Mouse (Mus musculus): ENCODE data around the gene Trip10.

Gene Trip10

DNA sequence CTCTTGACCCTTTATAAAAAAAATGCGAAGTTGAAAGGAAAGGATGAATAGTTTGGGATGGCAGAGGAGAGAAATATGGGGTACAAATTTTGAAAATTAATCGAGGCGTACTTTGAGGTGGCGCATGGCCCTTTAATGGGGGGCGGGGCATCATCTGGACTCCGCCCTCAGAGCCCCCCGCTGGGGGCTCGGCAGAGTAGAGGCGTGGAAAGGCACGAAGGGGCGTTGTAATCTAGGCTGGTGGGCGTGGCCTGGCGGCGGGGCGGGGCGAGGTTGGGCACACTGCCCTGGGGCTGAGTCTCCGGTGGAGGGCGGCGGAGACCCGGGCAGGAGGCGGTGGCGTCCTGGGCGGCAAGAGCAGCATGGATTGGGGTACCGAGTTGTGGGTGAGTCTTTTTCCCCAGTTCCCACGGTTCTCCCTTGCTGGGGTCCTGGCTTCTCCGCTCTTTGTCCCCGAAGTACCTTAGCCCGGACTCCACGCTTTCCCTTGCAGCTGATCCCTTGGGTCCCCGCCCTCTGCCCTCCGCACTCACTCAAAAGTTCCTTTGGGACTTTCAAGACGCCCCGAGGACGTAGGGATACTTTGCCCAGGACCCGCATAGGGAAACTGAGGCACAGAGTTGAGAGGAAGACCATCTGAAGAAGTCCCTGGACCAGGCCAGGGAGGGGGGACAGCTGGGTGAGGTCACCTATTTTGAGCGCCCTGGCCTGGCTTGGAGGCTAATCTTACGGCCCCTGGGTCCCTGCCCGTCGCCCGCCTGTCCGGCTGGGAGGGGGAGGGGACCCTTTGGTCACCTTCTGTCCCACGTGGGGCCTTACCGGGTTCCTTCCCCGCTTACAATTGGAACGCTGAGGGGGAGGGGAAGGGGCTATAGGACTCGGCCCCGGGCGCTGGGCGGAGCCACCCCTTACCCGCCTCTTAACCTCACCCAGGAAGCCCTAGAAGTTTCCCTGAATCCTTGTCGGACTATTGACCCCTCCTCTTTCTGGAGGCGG lies at the start of gene Trip10:
Trip10 (plus strand) TSS at position 270 of the 996 bp plus-strand sequence.
- DNase-seq (ENCODE audit: low spot score in 2 of 2): peak; percentile 87 to 94

DNA sequence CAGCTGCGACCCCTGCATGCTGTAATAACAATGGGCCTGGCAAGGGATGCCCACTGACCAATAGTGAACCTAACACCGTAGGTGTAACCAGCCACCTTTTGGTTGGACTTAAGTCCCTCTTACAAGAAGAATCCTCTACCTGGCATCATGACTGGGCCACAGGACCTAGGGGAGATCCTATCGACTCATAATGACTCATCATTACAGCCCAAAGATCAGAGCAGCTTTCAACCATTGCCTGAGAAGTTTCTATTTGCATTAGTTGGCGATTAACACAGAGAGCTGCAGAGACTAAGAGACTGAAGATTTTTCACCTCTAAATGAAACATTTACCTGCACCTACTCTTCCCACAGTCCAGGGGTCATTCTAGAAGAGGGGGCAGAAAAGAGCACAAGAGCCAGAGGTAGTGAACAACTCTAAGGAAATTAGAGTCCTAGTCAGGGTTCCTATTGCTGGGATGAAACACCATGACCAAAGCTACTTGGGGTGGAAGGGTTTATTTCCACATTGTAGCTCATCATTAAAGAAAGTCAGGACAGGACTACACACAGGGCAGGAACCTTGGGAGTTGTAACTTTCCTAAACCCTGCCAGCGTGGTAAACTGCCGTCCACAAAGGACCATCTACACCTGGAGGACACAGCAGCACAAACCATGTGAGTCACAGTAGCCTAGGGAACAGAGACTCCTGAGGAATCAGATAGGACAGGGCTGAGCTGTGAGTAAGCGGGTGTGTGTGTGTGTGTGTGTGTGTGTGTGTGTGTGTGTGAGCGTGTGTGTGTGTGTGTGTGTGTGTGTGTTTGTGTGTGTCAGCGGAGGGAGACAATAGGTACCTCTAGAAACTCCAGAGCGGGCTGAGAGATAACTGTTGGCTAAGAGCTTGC lies 47.2 kb upstream of the Trip10 start:
- DNase-seq (ENCODE audit: low spot score in 2 of 2): no peak

DNA sequence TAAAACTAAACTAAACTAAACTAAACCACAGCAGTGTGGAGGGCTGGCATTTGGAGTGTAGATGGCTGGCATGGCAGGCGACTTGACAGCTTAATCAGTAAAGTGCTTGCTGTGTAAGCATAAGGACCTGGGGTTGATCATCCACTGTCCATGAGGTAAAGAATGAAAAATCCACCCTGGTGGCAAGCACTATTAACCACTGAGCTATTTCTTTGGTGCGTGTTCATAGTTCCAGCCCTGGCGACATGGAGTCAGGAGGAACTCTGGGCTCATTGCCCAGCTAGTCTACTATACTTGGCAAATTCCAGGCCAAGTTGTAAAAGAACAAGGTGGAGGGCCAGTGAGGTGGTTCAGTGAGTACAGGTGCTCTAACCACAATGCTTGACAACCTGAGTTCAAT lies 41.3 kb upstream of the Trip10 start:
- no peak for DNase-seq (ENCODE audit: low spot score in 2 of 2)

GRCm38 (mm10) chr17:57209330-57209729 lies 39.9 kb upstream of the Trip10 start:
- no peak for DNase-seq (ENCODE audit: low spot score in 2 of 2)

DNA sequence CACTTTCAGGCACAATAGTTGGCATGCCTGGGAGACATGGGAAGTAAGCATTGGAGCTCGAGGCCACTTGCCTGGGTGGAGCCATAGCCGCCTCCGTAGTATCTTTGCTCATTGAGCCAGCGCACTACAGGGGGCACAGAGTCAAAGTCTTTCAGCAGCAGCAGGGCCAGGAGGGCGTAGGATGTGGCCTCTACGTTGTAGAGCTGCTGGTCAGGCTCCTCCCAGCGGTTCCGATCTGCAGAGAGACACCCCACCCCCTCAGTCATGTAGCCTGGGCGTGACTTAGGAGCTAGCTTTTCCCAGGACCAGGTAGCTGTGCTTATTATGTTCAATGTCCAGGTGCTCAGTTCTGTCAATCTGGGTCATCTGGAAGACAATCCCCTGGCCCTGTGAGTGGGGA lies 37.8 kb upstream of the Trip10 start:
- DNase-seq (ENCODE audit: low spot score in 2 of 2): no peak

DNA sequence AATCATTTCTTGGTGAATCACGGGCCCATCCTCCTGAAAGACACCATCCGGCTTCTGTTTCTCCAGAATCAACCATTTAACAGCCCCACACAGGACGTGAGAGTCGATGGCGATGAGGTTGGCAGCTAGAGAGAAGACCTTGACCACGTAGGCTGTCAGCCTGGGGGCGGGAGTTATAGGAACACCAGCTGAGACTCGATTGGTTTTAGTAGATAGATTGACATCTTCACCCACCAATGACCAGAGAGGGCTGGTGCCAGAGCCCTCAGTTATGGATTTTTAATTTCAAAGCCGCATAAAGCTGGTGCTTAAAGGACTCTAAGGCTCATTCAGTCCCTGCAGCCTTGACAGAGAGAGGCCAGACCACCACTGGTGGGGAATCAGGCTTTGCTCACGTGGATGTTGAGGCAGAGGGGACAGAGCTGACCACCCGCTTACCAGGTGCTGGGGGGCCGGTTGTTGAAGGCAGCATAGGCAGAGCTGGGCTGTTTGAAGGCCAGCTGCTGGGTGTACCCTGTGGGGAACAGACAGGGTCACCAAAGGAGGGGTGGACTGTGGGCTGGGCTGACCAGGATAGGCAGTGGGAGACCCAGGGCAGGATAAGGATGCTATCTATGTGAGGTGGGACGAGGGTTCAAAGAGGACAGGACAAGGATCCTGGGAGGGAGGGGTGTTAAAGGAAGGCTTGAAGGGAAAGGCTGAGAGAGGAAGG lies 34.4 kb upstream of the Trip10 start:
- peak in 1 of 2 experiments; percentile 31 for DNase-seq (ENCODE audit: low spot score in 2 of 2)

GRCm38 (mm10) chr17:57218335-57218900 lies 30.8 kb upstream of the Trip10 start:
- DNase-seq (ENCODE audit: low spot score in 2 of 2): peak in 1 of 2 experiments; percentile 11

- DNase-seq (ENCODE audit: low spot score in 2 of 2): peak; percentile 53 to 71
Measured at GRCm38 (mm10) chr17:57219167-57219883, 29.9 kb upstream of the Trip10 start.

GRCm38 (mm10) chr17:57219884-57220207 lies 29.4 kb upstream of the Trip10 start:
- DNase-seq (ENCODE audit: low spot score in 2 of 2): no peak

DNA sequence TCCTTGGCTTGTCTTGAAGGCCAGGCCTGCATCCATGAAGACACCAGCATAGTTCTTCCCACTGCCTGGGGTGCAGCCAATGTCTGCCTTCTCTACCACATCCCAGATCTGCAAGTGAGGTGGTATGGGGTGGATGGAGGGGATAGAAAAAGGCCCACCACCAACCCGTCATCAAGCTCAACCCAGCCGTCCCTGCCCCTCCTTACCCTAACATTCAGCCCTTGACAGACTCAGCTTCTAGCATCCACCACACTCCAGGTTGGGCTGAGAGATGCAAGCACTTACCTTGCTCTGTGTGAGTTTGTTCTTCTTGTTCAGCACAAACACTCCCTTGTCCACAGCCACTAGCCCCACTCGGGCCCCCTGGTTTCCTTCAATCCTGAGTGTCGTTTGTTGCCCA lies 27.3 kb upstream of the Trip10 start:
- peak in 1 of 2 experiments; percentile 13 for DNase-seq (ENCODE audit: low spot score in 2 of 2)

DNA sequence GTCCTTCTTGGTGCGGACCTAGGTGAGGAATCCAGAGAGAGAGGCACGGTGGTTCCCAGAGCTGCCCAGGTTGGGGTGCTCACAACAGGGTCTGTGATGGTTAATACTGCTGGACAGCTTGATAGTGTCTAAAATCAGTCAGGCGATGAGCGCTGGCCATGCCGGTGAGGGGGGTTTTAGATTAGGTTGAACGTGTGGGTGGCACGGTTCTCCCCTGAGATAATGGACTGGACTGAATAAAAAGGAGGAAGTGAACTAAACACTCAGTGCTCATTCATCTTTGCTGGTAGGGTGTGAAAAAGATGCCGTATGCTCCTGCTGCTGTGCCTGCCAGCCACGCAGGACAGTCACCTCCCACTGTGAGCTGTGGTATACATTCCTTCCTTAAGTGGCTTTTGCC lies 25.9 kb upstream of the Trip10 start:
- DNase-seq (ENCODE audit: low spot score in 2 of 2): peak in 1 of 2 experiments; percentile 14

DNA sequence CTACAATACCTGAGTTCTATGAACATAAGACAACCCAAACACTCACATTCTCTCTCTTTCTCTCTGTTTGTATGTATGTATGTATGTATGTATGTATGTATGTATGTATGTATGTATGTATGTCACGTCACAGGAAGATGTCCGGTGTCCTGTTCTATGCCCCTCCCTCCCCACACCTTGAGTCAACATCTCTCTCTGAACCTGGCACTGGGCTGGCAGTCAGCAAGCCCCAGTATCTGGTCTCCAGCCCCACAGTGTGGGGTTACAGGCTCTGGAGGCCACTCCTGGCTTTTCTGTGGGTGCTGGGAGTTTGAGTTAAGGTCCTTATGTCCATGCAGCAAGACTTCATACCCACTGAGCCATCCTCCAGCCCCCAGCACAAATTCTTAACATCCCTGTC lies 21.8 kb upstream of the Trip10 start:
- DNase-seq (ENCODE audit: low spot score in 2 of 2): no peak

- DNase-seq (ENCODE audit: low spot score in 2 of 2): no peak
Measured at GRCm38 (mm10) chr17:57228014-57228413, 21.2 kb upstream of the Trip10 start, which contains the start of gene C3. TSS of gene C3 (minus strand) at chr17:57228136.

DNA sequence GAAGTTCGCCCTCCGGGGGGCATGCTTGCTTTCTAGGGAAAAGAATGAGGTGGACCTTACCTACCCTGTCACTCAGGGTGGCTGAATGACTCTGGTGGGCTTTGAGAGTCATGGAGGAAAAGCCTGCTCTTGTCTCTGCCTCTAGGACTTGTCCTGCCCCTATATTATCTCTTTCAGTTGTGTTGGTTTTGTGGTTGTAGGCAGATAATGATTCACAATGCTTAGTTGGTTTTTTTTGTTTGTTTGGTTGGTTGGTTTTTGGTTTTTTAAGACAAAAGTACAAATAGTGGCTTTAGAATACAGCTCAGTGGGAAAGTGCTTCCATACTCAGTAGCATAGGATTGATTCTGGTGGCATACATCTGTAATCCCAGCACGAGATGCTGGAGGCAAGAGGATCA lies 20.4 kb upstream of the Trip10 start:
- DNase-seq (ENCODE audit: low spot score in 2 of 2): no peak

DNA sequence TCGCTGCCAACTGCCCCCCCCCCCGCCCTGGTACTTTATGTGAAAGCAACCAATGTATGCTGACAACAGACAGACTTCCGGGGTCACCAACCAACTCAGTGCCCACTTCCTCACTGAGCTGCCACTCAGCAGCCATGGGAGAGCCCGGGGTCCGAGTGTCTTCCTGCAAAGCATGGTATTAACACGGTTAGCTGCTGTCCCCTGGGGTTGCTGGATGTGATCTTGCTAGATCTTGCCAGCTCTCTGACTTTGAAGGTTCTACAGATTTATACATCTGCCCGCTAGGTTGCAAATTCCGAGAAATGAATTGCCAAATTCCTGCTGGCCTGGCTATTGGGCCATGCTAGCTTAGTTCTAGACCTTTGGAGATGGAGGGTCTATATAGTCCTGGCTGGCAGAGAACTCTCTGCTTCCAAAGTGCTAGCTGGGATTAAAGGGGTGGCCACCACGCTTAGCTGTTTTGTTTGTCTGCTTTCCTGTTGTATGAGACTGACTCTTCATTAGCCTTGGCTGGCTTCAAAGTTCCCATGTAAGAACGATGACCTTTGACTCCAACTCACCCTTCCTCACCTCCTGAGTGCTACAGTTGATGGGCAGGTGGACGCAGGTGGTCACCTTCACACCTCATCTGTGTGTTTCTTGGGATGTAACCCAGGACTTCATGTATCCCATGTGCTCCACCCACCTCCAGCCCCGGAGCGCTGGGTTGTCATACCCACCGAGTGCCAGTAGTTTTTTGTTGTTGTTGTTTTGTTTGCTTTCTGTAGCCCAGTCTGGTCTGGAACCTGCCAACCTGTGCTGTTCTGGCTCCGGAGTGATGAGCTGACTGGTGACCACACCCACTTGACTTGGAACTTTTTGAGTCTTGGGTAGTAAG lies 19.2 kb upstream of the Trip10 start:
- DNase-seq (ENCODE audit: low spot score in 2 of 2): no peak

GRCm38 (mm10) chr17:57230728-57231125 lies 18.5 kb upstream of the Trip10 start:
- DNase-seq (ENCODE audit: low spot score in 2 of 2): no peak

GRCm38 (mm10) chr17:57231321-57231771 lies 17.9 kb upstream of the Trip10 start:
- no peak for DNase-seq (ENCODE audit: low spot score in 2 of 2)

DNA sequence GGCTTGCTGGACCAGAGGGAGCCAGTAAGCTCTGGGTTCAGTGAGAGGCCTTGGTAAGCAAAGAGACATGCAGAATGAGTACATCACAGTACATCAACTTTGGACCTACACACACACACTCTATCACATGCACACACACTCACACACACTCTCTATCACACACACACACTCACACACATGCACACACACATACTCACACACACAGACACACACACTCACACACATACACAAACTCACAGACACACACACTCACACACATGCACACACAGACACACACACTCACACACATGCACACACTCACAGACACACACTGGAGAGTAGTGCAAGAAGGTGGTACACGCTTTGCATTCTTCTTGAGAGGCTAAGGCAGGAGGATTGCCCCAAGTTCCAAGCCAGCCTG lies 17.1 kb upstream of the Trip10 start:
- no peak for DNase-seq (ENCODE audit: low spot score in 2 of 2)

GRCm38 (mm10) chr17:57233038-57233437 lies 16.2 kb upstream of the Trip10 start:
- DNase-seq (ENCODE audit: low spot score in 2 of 2): no peak

Data from cerebellum, postnatal 4 days (tissue).